Mouse (Mus musculus) liver, embryonic 13.5 days (tissue): ENCODE measurements around the gene Ntn4. TPM values are rescaled to one million over a fixed set of nuclear protein-coding genes. Genes with fewer than 3 reads are reported as not detected.

Experiments
- ATAC-seq: fragments of 200-750 bp; cut with Nextera tagmentation; 2 replicates; pipeline ENCODE4 v1.8.0; 2017; ENCODE audit warnings: low read depth, mild to moderate bottlenecking, moderate number of reproducible peaks, moderate library complexity
- DNase-seq: peaks from one replicate; pipeline ENCODE4 v3.0.0; 2022
- H3K27ac ChIP-seq: fragments of 300-500 bp; sonication (generic); 2 replicates; pipeline ENCODE4 v1.5.1; 2015; ENCODE audit warnings: moderate library complexity, mild to moderate bottlenecking, inconsistent platforms
- H3K27me3 ChIP-seq: fragments of 300-500 bp; sonication (generic); 2 replicates; pipeline ENCODE4 v1.6.1; 2015; ENCODE audit warnings: mild to moderate bottlenecking, inconsistent platforms
- H3K36me3 ChIP-seq: fragments of 300-500 bp; sonication (generic); 2 replicates; pipeline ENCODE4 v1.6.1; 2015; ENCODE audit warnings: mild to moderate bottlenecking, inconsistent platforms
- H3K4me1 ChIP-seq: fragments of 300-500 bp; sonication (generic); replicated peaks from 2 replicates; pipeline ENCODE4 v1.6.1; 2015; ENCODE audit warnings: inconsistent platforms
- H3K4me2 ChIP-seq: fragments of 300-500 bp; sonication (generic); 2 replicates; pipeline ENCODE4 v1.6.1; 2015; ENCODE audit warnings: inconsistent platforms, mild to moderate bottlenecking, moderate library complexity
- H3K4me3 ChIP-seq: fragments of 300-500 bp; sonication (generic); replicated peaks from 2 replicates; pipeline ENCODE4 v1.5.1; 2015; ENCODE audit warnings: mild to moderate bottlenecking, inconsistent platforms
- H3K9ac ChIP-seq: fragments of 300-500 bp; sonication (generic); 2 replicates; pipeline ENCODE4 v1.6.1; 2015; ENCODE audit warnings: mild to moderate bottlenecking, inconsistent platforms
- H3K9me3 ChIP-seq: fragments of 300-500 bp; sonication (generic); replicated peaks from 2 replicates; pipeline ENCODE4 v1.6.1; 2016; ENCODE audit warnings: inconsistent platforms
- WGBS: fragments of 180-500 bp; shearing (Covaris S2); methylation state at CpG from one replicate; pipeline ENCODE4 v1.1.7; 2015; ENCODE audit not compliant: insufficient replicate concordance; 5-methylcytosine and 5-hydroxymethylcytosine counted together
- polyA plus RNA-seq: library from polyadenylated mRNA; unstranded; fragments of >200 nt; fragmentation: Nextera tagmentation; extraction: Ambion mirVana; gene quantifications from 2 replicates; pipeline ENCODE4 v1.2.1, GENCODE M21; 2015

Ntn4 gene
- polyA plus RNA-seq, 1 experiment from 2014 or later, result 0.20 TPM

GRCm38 (mm10) chr10:93614850-93615249 is 25.6 kb upstream of the Ntn4 start:
- H3K9ac ChIP-seq, result no peak overlapping the region
- no peak overlapping the region for H3K4me2 ChIP-seq
- peaks cover 11% of the 10 kb centered on the region; the same call in 1 of the 2 replicates for H3K4me1 ChIP-seq
- no peaks in the 10 kb centered on the region for H3K36me3 ChIP-seq
- WGBS, result 39% methylated on average over 8 of the region's 8 CpGs
- ATAC-seq (no peak), DNase-seq (no peak)
- H3K9me3 ChIP-seq, result no peaks in the 10 kb centered on the region
- no peak overlapping the region for H3K27ac ChIP-seq
- H3K27me3 ChIP-seq, result no peaks in the 10 kb centered on the region
- H3K4me3 ChIP-seq, result no peak overlapping the region

- Histone ChIP-seq H3K9me3 (no peaks in the 10 kb centered on the region), H3K4me2 (no peak overlapping the region), H3K4me1 (0 out of 2 replicates have a peak, but pooled peaks cover 4% of the 10 kb centered on the region), H3K27ac (no peak overlapping the region), H3K36me3 (no peaks in the 10 kb centered on the region), H3K9ac (no peak overlapping the region), H3K27me3 (no peaks in the 10 kb centered on the region), H3K4me3 (no peak overlapping the region)
- ATAC-seq, result no peak
- no peak for DNase-seq
- WGBS, result 58% methylated on average over 7 of the region's 7 CpGs
Measured at GRCm38 (mm10) chr10:93620438-93621179, 19.9 kb upstream of the Ntn4 start.

- DNase-seq, result no peak
- H3K4me3 ChIP-seq, result no peak overlapping the region
- no peak overlapping the region for H3K27ac ChIP-seq
- no peaks in the 10 kb centered on the region for H3K27me3 ChIP-seq
- no peaks in the 10 kb centered on the region for H3K9me3 ChIP-seq
- ATAC-seq, result peak; percentile 67
- 59% methylated on average over 9 of the region's 9 CpGs for WGBS
- 0 out of 2 replicates have a peak, but pooled peaks cover 4% of the 10 kb centered on the region for H3K4me1 ChIP-seq
- H3K36me3 ChIP-seq, result no peaks in the 10 kb centered on the region
- H3K9ac ChIP-seq, result no peak overlapping the region
- peak overlapping the region; percentile 11; the same call in 1 of the 2 replicates for H3K4me2 ChIP-seq
Measured at GRCm38 (mm10) chr10:93623725-93624124, 16.8 kb upstream of the Ntn4 start.

GRCm38 (mm10) chr10:93624151-93624550 is 16.3 kb upstream of the Ntn4 start:
- DNase-seq (no peak), ATAC-seq (no peak)
- no peak overlapping the region for H3K27ac ChIP-seq
- peak overlapping the region; percentile 11; the same call in 1 of the 2 replicates for H3K4me2 ChIP-seq
- 0 out of 2 replicates have a peak, but pooled peaks cover 4% of the 10 kb centered on the region for H3K4me1 ChIP-seq
- H3K27me3 ChIP-seq, result no peaks in the 10 kb centered on the region
- H3K9me3 ChIP-seq, result no peaks in the 10 kb centered on the region
- WGBS, result 64% methylated on average over 10 of the region's 10 CpGs
- H3K9ac ChIP-seq, result no peak overlapping the region
- H3K36me3 ChIP-seq, result no peaks in the 10 kb centered on the region
- H3K4me3 ChIP-seq, result no peak overlapping the region

GRCm38 (mm10) chr10:93630310-93630709 is 10.2 kb upstream of the Ntn4 start:
- no peak overlapping the region for H3K9ac ChIP-seq
- no peak for ATAC-seq
- H3K4me1 ChIP-seq, result no peaks in the 10 kb centered on the region
- H3K4me2 ChIP-seq, result no peak overlapping the region
- H3K9me3 ChIP-seq, result no peaks in the 10 kb centered on the region
- H3K27ac ChIP-seq, result no peak overlapping the region
- H3K27me3 ChIP-seq, result 0 out of 2 replicates have a peak, but pooled peaks cover under 1% of the 10 kb centered on the region
- H3K4me3 ChIP-seq, result no peak overlapping the region
- 83% methylated on average over 5 of the region's 5 CpGs for WGBS
- DNase-seq, result no peak
- H3K36me3 ChIP-seq, result no peaks in the 10 kb centered on the region

- no peak overlapping the region for H3K27ac ChIP-seq
- H3K4me1 ChIP-seq, result no peaks in the 10 kb centered on the region
- H3K9ac ChIP-seq, result no peak overlapping the region
- no peak overlapping the region for H3K4me3 ChIP-seq
- H3K4me2 ChIP-seq, result no peak overlapping the region
- no peak for DNase-seq
- peaks cover 17% of the 10 kb centered on the region for H3K27me3 ChIP-seq
- H3K9me3 ChIP-seq, result no peaks in the 10 kb centered on the region
- no peaks in the 10 kb centered on the region for H3K36me3 ChIP-seq
- 47% methylated on average over 4 of the region's 4 CpGs for WGBS
- no peak for ATAC-seq
Measured at GRCm38 (mm10) chr10:93632086-93632485, 8.4 kb upstream of the Ntn4 start.

GRCm38 (mm10) chr10:93633563-93633962 is 6.9 kb upstream of the Ntn4 start:
- no peak overlapping the region for H3K9ac ChIP-seq
- H3K4me3 ChIP-seq, result no peak overlapping the region
- no peaks in the 10 kb centered on the region for H3K9me3 ChIP-seq
- H3K36me3 ChIP-seq, result no peaks in the 10 kb centered on the region
- H3K27me3 ChIP-seq, result peaks cover 27% of the 10 kb centered on the region
- no peak overlapping the region for H3K27ac ChIP-seq
- no peak for ATAC-seq
- WGBS, result 67% methylated on average over 5 of the region's 5 CpGs
- no peak overlapping the region for H3K4me2 ChIP-seq
- no peak for DNase-seq
- no peaks in the 10 kb centered on the region for H3K4me1 ChIP-seq

GRCm38 (mm10) chr10:93633971-93634370 is 6.5 kb upstream of the Ntn4 start:
- Histone ChIP-seq H3K27ac (no peak overlapping the region), H3K9me3 (no peaks in the 10 kb centered on the region), H3K4me1 (no peaks in the 10 kb centered on the region), H3K36me3 (no peaks in the 10 kb centered on the region), H3K4me2 (no peak overlapping the region), H3K4me3 (no peak overlapping the region), H3K9ac (no peak overlapping the region), H3K27me3 (peaks cover 31% of the 10 kb centered on the region)
- ATAC-seq (no peak), DNase-seq (no peak)
- 78% methylated on average over 2 of the region's 2 CpGs for WGBS

GRCm38 (mm10) chr10:93635941-93636340 is 4.5 kb upstream of the Ntn4 start:
- ATAC-seq, result no peak
- Histone ChIP-seq H3K27ac (no peak overlapping the region), H3K4me3 (no peak overlapping the region), H3K4me1 (peaks cover 8% of the 10 kb centered on the region), H3K9ac (no peak overlapping the region), H3K4me2 (no peak overlapping the region), H3K9me3 (no peaks in the 10 kb centered on the region), H3K27me3 (peaks cover 51% of the 10 kb centered on the region), H3K36me3 (no peaks in the 10 kb centered on the region)
- WGBS, result 59% methylated on average over 9 of the region's 9 CpGs
- no peak for DNase-seq

GRCm38 (mm10) chr10:93640953-93641820 is 706 bp downstream of the Ntn4 start:
- DNase-seq (no peak), ATAC-seq (peak; percentile 61)
- Histone ChIP-seq H3K27me3 (peaks cover 75% of the 10 kb centered on the region), H3K27ac (no peak overlapping the region), H3K4me1 (peaks cover 41% of the 10 kb centered on the region), H3K4me3 (peak overlapping the region; percentile 59), H3K4me2 (peak overlapping the region; percentile 98), H3K36me3 (no peaks in the 10 kb centered on the region), H3K9ac (peak overlapping the region; percentile 74), H3K9me3 (no peaks in the 10 kb centered on the region)
- WGBS, result under 1% methylated on average over 65 of the region's 73 CpGs
